Mouse (Mus musculus): ENCODE results near the gene Neurod2. TPM values are rescaled to one million over a fixed set of nuclear protein-coding genes. Genes with fewer than 3 reads are reported as not detected.

Gene Neurod2
- polyA plus RNA-seq, 1 experiment from 2014 or later = 0.13 TPM

DNA sequence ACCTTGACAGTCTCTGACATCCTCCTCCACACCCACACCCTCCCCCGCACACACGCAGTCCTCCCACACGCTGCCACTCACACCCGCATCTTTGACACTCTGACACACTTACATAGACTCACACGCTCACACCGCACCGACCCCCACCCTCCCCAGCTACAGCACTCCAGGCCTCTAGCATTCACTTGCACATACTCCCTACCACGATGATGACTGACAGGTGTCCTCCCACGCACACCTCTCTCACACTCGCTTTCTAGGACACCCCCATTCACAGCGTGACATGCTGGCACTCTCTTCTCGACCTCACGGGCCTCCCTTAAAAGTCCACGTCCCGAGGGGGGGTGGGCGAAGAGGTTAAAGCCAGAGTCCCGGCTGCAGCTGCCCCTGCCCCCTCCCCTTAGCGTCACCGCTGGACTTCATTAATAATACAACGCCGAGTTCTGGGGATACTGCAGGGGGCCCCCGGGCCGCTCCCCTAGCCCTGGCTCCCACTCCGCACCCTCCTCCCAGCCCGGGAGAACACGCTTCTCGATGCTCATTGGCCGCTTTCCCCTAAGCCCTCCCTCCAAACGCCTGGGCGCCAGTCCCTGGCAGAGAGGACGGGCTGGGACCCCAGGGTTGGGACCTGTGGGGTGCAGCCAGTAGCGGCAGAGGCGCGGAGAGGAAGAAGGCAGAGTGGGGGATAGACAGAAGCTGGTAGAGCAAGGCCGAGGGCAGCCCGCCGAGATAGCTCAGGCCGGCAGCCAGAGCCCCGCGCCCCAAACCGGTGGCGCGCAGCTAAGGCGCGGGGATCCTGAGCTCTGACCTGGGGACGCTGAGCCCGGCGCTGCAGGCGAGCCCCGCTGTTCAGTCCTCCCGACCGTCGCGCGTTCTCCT lies 18.9 kb upstream of the Neurod2 start, which contains the start of gene Ppp1r1b:
TSS of gene Ppp1r1b (plus strand) at position 322 of the 879 bp plus-strand sequence.
- WGBS = under 1% methylated on average over 55 of the region's 55 CpGs
- H3K4me3 ChIP-seq = peak within 1 kb of the TSS; percentile 64
- H3K9me3 ChIP-seq = no peaks in the 10 kb centered on the region
- H3K27me3 ChIP-seq (ENCODE audit: insufficient read depth, poor library complexity, severe bottlenecking) = peaks cover 100% of the 10 kb centered on the region
- DNase-seq (ENCODE audit: low spot score) = peak; percentile 49
- H3K4me1 ChIP-seq (replicated peaks) = peaks cover 43% of the 10 kb centered on the region
- H3K27ac ChIP-seq = peak within 1 kb of the TSS; percentile 9; the same call in 1 of the 2 replicates
- no peaks in the 10 kb centered on the region for H3K36me3 ChIP-seq

- under 1% methylated on average over 12 of the region's 12 CpGs for WGBS
- H3K27me3 ChIP-seq (ENCODE audit: insufficient read depth, poor library complexity, severe bottlenecking) = peaks cover 100% of the 10 kb centered on the region
- H3K9me3 ChIP-seq = no peaks in the 10 kb centered on the region
- no peak for DNase-seq (ENCODE audit: low spot score)
- no peak overlapping the region for H3K27ac ChIP-seq
- H3K4me1 ChIP-seq (replicated peaks) = peaks cover 43% of the 10 kb centered on the region
- peak overlapping the region; percentile 64 for H3K4me3 ChIP-seq
- H3K36me3 ChIP-seq = no peaks in the 10 kb centered on the region
Measured at GRCm38 (mm10) chr11:98347385-98348082, 18.1 kb upstream of the Neurod2 start.

DNA sequence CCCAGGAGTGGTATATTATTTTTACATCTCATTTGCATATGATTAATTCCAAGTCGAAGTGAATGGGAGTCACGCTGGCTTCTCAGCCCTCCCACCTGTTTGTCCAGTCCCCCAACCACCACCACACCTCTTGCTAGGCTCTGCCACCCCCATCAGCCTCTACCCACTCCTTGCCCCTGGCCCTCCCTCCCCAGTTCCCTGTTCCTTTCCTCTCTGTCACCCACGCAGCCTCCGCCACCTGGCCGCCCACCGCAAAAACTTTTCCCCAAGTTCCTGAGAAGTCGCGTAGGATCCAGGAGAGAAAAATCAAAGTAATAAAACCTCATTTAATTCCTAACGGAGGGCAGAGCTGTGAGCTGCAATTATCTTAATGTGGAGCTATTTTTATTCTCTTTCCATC lies 16.7 kb upstream of the Neurod2 start:
- WGBS = 8% methylated on average over 9 of the region's 9 CpGs
- no peak overlapping the region for H3K4me3 ChIP-seq
- peaks cover 49% of the 10 kb centered on the region for H3K4me1 ChIP-seq (replicated peaks)
- no peaks in the 10 kb centered on the region for H3K36me3 ChIP-seq
- H3K27ac ChIP-seq = no peak overlapping the region
- no peak for DNase-seq (ENCODE audit: low spot score)
- no peaks in the 10 kb centered on the region for H3K9me3 ChIP-seq
- H3K27me3 ChIP-seq (ENCODE audit: insufficient read depth, poor library complexity, severe bottlenecking) = peaks cover 100% of the 10 kb centered on the region

- H3K9me3 ChIP-seq = no peaks in the 10 kb centered on the region
- peak overlapping the region; percentile 36 for H3K4me3 ChIP-seq
- H3K27ac ChIP-seq = no peak overlapping the region
- peaks cover 49% of the 10 kb centered on the region for H3K4me1 ChIP-seq (replicated peaks)
- no peaks in the 10 kb centered on the region for H3K36me3 ChIP-seq
- DNase-seq (ENCODE audit: low spot score) = peak; percentile 82
- WGBS = 2% methylated on average over 14 of the region's 14 CpGs
- peaks cover 99% of the 10 kb centered on the region for H3K27me3 ChIP-seq (ENCODE audit: insufficient read depth, poor library complexity, severe bottlenecking)
Measured at GRCm38 (mm10) chr11:98345253-98345652, 15.8 kb upstream of the Neurod2 start.

DNA sequence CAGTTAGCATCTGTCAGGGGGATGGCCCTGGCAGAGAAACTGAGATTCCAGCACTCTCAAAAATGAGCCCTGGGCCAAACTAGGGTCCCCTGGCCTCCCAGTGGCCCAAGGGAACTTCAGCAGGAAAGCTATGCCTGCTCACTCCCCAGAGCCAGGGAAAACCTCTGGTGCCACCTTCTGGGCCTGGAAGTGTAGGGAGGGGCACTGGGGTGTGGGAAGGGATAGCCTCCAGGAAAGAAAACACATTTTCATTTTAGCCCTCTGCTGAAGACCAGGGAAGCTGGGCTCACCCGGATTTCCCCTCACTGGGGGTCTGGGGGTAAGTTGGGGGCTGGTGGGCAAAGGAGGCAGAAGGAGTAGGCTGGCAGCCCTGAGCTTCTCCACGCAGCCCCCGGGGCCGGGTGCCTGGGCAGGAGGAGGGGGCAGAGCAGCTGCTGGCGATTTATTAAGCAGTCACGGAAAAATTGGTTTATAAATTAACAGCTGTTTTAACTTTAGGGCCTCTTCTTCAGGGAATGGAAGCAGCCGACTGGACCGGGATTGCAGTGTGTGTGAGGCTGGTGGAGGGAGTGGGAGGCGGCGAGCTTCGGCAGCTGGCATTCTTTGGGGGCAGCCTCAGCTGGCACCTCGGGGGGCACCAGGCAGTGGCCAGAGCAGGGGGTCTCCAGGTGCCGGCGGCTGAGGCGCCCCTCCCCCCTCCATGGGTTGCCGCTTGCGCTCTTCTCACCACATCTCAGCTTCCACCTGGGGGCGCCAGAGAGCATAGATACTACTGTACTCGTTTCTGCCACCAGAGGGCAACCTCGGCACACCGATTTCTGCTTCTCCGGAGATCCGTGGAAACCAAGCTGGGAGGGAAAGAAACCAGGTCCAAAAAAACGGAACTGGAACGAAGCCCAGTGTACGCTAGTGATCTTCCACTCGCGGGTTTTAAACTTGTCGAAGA lies 12.8 kb upstream of the Neurod2 start:
- H3K36me3 ChIP-seq = no peaks in the 10 kb centered on the region
- H3K27ac ChIP-seq = no peak overlapping the region
- peaks cover 99% of the 10 kb centered on the region for H3K27me3 ChIP-seq (ENCODE audit: insufficient read depth, poor library complexity, severe bottlenecking)
- DNase-seq (ENCODE audit: low spot score) = peak; percentile 93
- H3K4me3 ChIP-seq = peak overlapping the region; percentile 29
- H3K4me1 ChIP-seq (replicated peaks) = peaks cover 47% of the 10 kb centered on the region
- no peaks in the 10 kb centered on the region for H3K9me3 ChIP-seq
- 2% methylated on average over 29 of the region's 29 CpGs for WGBS

DNA sequence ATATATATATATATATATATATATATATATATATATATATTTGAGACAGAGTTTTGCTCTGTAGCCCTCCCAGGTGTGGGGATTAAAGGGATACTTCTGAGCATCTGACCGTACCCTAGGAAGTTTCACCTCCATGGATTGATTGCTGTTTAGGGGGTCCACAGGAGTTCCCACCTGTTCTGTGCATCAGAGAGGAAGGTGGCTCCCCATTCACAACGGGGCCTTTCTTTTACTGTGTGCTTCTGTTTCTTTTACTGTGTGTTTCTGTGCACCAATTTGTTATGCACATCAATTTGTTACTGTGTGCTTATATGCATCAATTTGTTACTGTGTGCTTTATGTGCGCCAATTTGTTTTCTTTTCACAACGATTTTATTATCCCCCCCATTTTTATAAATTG lies 11.7 kb upstream of the Neurod2 start:
- DNase-seq (ENCODE audit: low spot score) = no peak
- H3K27me3 ChIP-seq (ENCODE audit: insufficient read depth, poor library complexity, severe bottlenecking) = peaks cover 99% of the 10 kb centered on the region
- H3K36me3 ChIP-seq = no peaks in the 10 kb centered on the region

DNA sequence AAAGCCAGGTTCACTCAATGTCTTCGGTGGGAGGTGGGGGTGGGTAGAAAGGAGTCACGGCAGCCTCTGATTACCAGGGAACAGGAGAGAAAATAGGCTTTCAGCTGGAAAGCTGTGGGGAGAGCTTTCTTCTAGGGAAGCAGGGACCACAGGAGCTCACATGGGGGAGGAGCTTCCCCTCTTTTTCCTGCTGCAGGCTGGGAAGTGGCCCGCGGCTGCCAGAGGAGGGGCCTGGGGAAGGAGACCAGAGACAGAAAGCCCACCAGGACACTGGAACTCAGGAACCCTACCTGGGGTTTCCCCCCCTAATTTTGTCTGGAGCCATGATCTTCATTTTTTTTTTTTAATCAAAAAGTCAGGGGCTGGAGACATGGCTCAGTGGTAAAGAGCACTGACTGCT lies 11.1 kb upstream of the Neurod2 start:
- H3K4me1 ChIP-seq (replicated peaks) = peaks cover 33% of the 10 kb centered on the region
- no peaks in the 10 kb centered on the region for H3K9me3 ChIP-seq
- no peak overlapping the region for H3K27ac ChIP-seq
- H3K4me3 ChIP-seq = no peak overlapping the region
- 7% methylated on average over 4 of the region's 4 CpGs for WGBS
- DNase-seq (ENCODE audit: low spot score) = no peak
- peaks cover 99% of the 10 kb centered on the region for H3K27me3 ChIP-seq (ENCODE audit: insufficient read depth, poor library complexity, severe bottlenecking)
- no peaks in the 10 kb centered on the region for H3K36me3 ChIP-seq

More for the DNA sequence above, 11.7 kb upstream of the Neurod2 start:
- no peak overlapping the region for H3K4me3 ChIP-seq
- H3K27ac ChIP-seq = no peak overlapping the region
- H3K4me1 ChIP-seq (replicated peaks) = peaks cover 37% of the 10 kb centered on the region
- H3K9me3 ChIP-seq = no peaks in the 10 kb centered on the region
- 61% methylated on average over 4 of the region's 4 CpGs for WGBS

DNA sequence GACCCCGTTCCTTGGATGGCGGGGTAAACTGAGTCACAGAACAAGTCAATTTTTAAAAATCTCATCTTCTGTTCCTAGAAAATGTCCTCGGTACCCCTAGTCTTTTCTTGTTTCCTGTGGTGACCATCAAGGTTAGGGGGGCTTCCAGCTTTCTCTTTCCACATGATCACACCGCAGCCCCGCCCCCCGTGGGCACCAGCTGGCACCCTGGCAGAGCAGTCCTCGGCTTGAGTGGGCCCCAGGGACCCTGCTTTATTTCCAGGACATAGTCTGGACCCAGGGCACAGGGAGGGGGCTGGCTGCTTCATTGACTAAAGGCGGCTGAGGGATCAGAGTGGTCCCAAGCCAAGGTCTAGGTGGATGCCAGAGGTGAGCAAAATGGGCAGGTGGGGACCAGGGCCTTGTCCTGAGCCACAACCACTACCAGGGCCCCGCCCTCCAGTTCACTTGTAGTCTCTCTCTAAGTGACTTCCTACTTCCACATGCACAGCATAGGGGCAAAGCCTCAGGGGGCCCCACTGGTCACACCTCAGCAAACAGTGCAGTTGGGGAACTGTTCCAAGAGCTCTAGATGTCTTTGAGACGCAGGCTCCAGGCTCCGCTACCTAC lies 10.3 kb upstream of the Neurod2 start:
- H3K4me3 ChIP-seq = peak overlapping the region; percentile 55
- peak; percentile 9 for DNase-seq (ENCODE audit: low spot score)
- peaks cover 33% of the 10 kb centered on the region for H3K4me1 ChIP-seq (replicated peaks)
- H3K9me3 ChIP-seq = no peaks in the 10 kb centered on the region
- no peak overlapping the region for H3K27ac ChIP-seq
- H3K27me3 ChIP-seq (ENCODE audit: insufficient read depth, poor library complexity, severe bottlenecking) = peaks cover 99% of the 10 kb centered on the region
- WGBS = 8% methylated on average over 11 of the region's 11 CpGs
- no peaks in the 10 kb centered on the region for H3K36me3 ChIP-seq

GRCm38 (mm10) chr11:98339071-98339501 lies 9.6 kb upstream of the Neurod2 start:
- Histone ChIP-seq H3K27ac (no peak overlapping the region), H3K4me1 (replicated peaks) (peaks cover 40% of the 10 kb centered on the region)
- no peak for DNase-seq (ENCODE audit: low spot score)

DNA sequence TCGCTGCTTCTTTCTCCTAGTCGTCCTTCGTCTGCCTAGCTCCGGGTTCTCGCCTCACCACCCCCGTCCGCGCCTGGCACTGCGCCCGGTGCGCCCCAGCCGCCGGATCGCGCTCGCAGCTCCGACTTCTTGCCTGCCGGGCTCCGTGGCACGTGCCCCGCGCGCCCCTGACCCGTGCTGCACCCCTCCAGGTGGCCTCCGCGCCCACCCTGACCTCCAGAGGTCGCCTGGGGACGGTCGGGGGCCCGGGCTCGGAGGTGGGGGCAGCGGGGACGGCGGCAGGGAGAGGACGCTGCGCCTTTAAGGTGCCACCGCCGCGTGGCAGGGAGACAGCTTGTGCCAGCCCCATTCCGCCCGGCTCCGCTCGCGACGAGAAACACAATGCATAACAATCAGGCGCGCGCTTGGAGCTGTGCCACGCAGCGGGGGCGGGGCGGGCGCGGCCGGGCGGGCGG lies 9.1 kb upstream of the Neurod2 start:
- peak overlapping the region; percentile 55 for H3K4me3 ChIP-seq
- no peak overlapping the region for H3K27ac ChIP-seq
- no peaks in the 10 kb centered on the region for H3K9me3 ChIP-seq
- no peaks in the 10 kb centered on the region for H3K36me3 ChIP-seq
- peaks cover 99% of the 10 kb centered on the region for H3K27me3 ChIP-seq (ENCODE audit: insufficient read depth, poor library complexity, severe bottlenecking)
- peaks cover 44% of the 10 kb centered on the region for H3K4me1 ChIP-seq (replicated peaks)
- DNase-seq (ENCODE audit: low spot score) = peak; percentile 29
- under 1% methylated on average over 57 of the region's 57 CpGs for WGBS

More at GRCm38 (mm10) chr11:98339071-98339501, 9.6 kb upstream of the Neurod2 start:
- Histone ChIP-seq H3K36me3 (no peaks in the 10 kb centered on the region), H3K4me3 (peak overlapping the region; percentile 55), H3K27me3 (ENCODE audit: insufficient read depth, poor library complexity, severe bottlenecking) (peaks cover 99% of the 10 kb centered on the region), H3K9me3 (no peaks in the 10 kb centered on the region)
- under 1% methylated on average over 19 of the region's 19 CpGs for WGBS

- H3K27me3 ChIP-seq (ENCODE audit: insufficient read depth, poor library complexity, severe bottlenecking) = peaks cover 99% of the 10 kb centered on the region
- DNase-seq (ENCODE audit: low spot score) = no peak
- H3K36me3 ChIP-seq = no peaks in the 10 kb centered on the region
- peaks cover 34% of the 10 kb centered on the region for H3K4me1 ChIP-seq (replicated peaks)
- no peaks in the 10 kb centered on the region for H3K9me3 ChIP-seq
- H3K27ac ChIP-seq = no peak overlapping the region
- H3K4me3 ChIP-seq = no peak overlapping the region
- WGBS = 14% methylated on average over 13 of the region's 13 CpGs
Measured at GRCm38 (mm10) chr11:98336245-98337107, 7.0 kb upstream of the Neurod2 start.

All from hindbrain, embryonic 10.5 days (tissue).